In genomic region chr11:19925149-19925975, GRCm38 (mm10) we compare ENCODE assay signal across 8 mouse cellular contexts. TPM values are rescaled to one million over a fixed set of nuclear protein-coding genes. Genes with fewer than 3 reads are reported as not detected.
DNase-seq lines count a peak whose midpoint lies in the region; ATAC-seq lines count a peak whose summit lies in the region.

No protein-coding gene starts in this region.

- no peaks in the 10 kb centered on the region for H3K36me3 ChIP-seq in hindbrain, embryonic 11.5 days (ENCODE audit: control insufficient read depth, insufficient read depth, low read length)

- DNase-seq in NIH3T3 (ENCODE audit: low read depth), result peak; percentile 86
- DNase-seq in cerebellum, adult 9-10 months, result peak; percentile 91
- peak; percentile 56 to 72 for DNase-seq in frontal cortex, adult 2 months (ENCODE audit: extremely low spot score in 1 of 2, low spot score in 1 of 2)
- DNase-seq in hindbrain, embryonic 11.5 days (ENCODE audit: low spot score), result peak; percentile 84
- DNase-seq in layer of hippocampus, postnatal 36 days, result peak; percentile 75 to 77
- DNase-seq in lung, postnatal 36 days, result peak; percentile 75
- DNase-seq in retina, embryonic 14.5 days (ENCODE audit: low spot score), result peak; percentile 82
- peak; percentile 72 to 77 for DNase-seq in thymus, postnatal 36 days

- H3K27me3 ChIP-seq in hindbrain, embryonic 11.5 days (ENCODE audit: control insufficient read depth, insufficient read depth, low read length), result no peaks in the 10 kb centered on the region

- peaks cover 5% of the 10 kb centered on the region; the same call in 1 of the 2 replicates for H3K4me1 ChIP-seq in hindbrain, embryonic 11.5 days (replicated peaks; ENCODE audit: control insufficient read depth, insufficient read depth, low read length)

- peak overlapping the region; percentile 76 for H3K4me2 ChIP-seq in hindbrain, embryonic 11.5 days (replicated peaks; ENCODE audit: low read depth, low read length)

- H3K9ac ChIP-seq in hindbrain, embryonic 11.5 days (ENCODE audit: low read depth, low read length), result peak overlapping the region; percentile 78

- H3K4me3 ChIP-seq in hindbrain, embryonic 11.5 days (ENCODE audit: low read depth, low read length), result peak overlapping the region; percentile 73

- H3K9me3 ChIP-seq in hindbrain, embryonic 11.5 days (ENCODE audit: control insufficient read depth, low read length), result no peaks in the 10 kb centered on the region

- H3K27ac ChIP-seq in hindbrain, embryonic 11.5 days (ENCODE audit: low read depth, low read length), result peak overlapping the region; percentile 92

- under 1% methylated on average over 72 of the region's 75 CpGs for WGBS in hindbrain, embryonic 11.5 days

- peak; percentile 77 for ATAC-seq in hindbrain, embryonic 11.5 days (ENCODE audit: low FRiP score)

RNA-seq across cellular contexts. Expression of gene Spred2, which starts 1.2 kb away (rescaled TPM):
- 41.5 and 42.5 TPM in 2 replicates for polyA plus RNA-seq in frontal cortex, adult 2 months (2012; rRNA removed)
- polyA plus RNA-seq in hindbrain, embryonic 11.5 days (2014; fragmentation: Nextera tagmentation; extraction: Ambion mirVana), result 6.2 and 6.7 TPM in 2 replicates
- total RNA-seq in layer of hippocampus, postnatal 36 days (2021), result 10 to 100 TPM; 94.2 to 95.2 TPM

Comparison
In these comparisons a context has a peak if more than half of its experiments do, and no peak if none do; other contexts are left out.
1. Peak in every context shown above with its lines: DNase-seq, ATAC-seq, H3K4me3 ChIP-seq and H3K27ac ChIP-seq.